Mouse (Mus musculus) MEL (cell line): ENCODE data around the gene D230025D16Rik. TPM values are rescaled to one million over a fixed set of nuclear protein-coding genes. Genes with fewer than 3 reads are reported as not detected.

Experiments used
- DNase-seq: peaks from one replicate; pipeline ENCODE4 v3.0.0; 2011; ENCODE audit warnings: low read depth, low spot score
- H3K27ac ChIP-seq: 2 replicates; pipeline ENCODE4 v1.5.1; 2012; ENCODE audit warnings: low read depth, mild to moderate bottlenecking, control low read depth, low read length, moderate library complexity; ENCODE audit not compliant: control insufficient read depth
- H3K27me3 ChIP-seq, 2 experiments: fragments of 150-350 bp in 1 of 2; sonication (generic) in 1 of 2; 2 replicates each; pipeline ENCODE4 v1.6.1; 2012; ENCODE audit warnings: low read length in 2 of 2, mild to moderate bottlenecking in 2 of 2, improper control_type of control experiment in 1 of 2, moderate library complexity in 1 of 2; ENCODE audit not compliant: insufficient read depth in 2 of 2, control insufficient read depth in 1 of 2
- H3K36me3 ChIP-seq, 2 experiments: 2 replicates each; pipeline ENCODE4 v1.6.1; 2012 to 2014; ENCODE audit warnings: low read length in 2 of 2, improper control_type of control experiment in 1 of 2, inconsistent platforms in 1 of 2, mild to moderate bottlenecking in 1 of 2; ENCODE audit not compliant: insufficient read depth in 2 of 2, control insufficient read depth in 1 of 2
- H3K4me1 ChIP-seq, 2 experiments: fragments of 150-350 bp in 1 of 2; sonication (generic) in 1 of 2; 2 replicates each; pipeline ENCODE4 v1.6.1; 2012; ENCODE audit warnings: low read length in 2 of 2, improper control_type of control experiment in 1 of 2, mild to moderate bottlenecking in 1 of 2; ENCODE audit not compliant: insufficient read depth in 2 of 2, control insufficient read depth in 1 of 2
- H3K4me3 ChIP-seq, 2 experiments: fragments of 150-350 bp in 1 of 2; sonication (generic) in 1 of 2; 2 replicates each; pipeline ENCODE4 v1.5.1; 2012; ENCODE audit warnings: low read depth in 2 of 2, low read length in 2 of 2, mild to moderate bottlenecking in 2 of 2, moderate library complexity in 2 of 2, control low read depth in 1 of 2, improper control_type of control experiment in 1 of 2; ENCODE audit not compliant: control insufficient read depth in 1 of 2, insufficient read depth in 1 of 2
- H3K79me2 ChIP-seq: 2 replicates; pipeline ENCODE4 v1.6.1; 2012; ENCODE audit warnings: mild to moderate bottlenecking, low read length, moderate library complexity; ENCODE audit not compliant: control insufficient read depth, poor library complexity, insufficient read depth
- H3K9ac ChIP-seq: 2 replicates; pipeline ENCODE4 v1.6.1; 2012; ENCODE audit warnings: low read depth, mild to moderate bottlenecking, control low read depth, low read length, moderate library complexity; ENCODE audit not compliant: control insufficient read depth, poor library complexity, severe bottlenecking
- H3K9me3 ChIP-seq: fragments of 150-350 bp; sonication (generic); replicated peaks from 2 replicates; pipeline ENCODE4 v1.6.1; 2012; ENCODE audit warnings: mild to moderate bottlenecking, low read length, improper control_type of control experiment, moderate library complexity; ENCODE audit not compliant: insufficient read depth
- BHLHE40 ChIP-seq: IDR thresholded peaks from 2 replicates; pipeline ENCODE4 v1.6.1; 2012; ENCODE audit warnings: low read depth, mild to moderate bottlenecking, inconsistent platforms, low read length, improper control_type of control experiment, borderline replicate concordance
- CHD2 ChIP-seq: IDR thresholded peaks from 2 replicates; pipeline ENCODE4 v1.6.1; 2011; ENCODE audit warnings: low read length, improper control_type of control experiment
- E2F4 ChIP-seq: IDR thresholded peaks from 2 replicates; pipeline ENCODE4 v1.6.1; 2011; ENCODE audit warnings: low read depth, low read length, improper control_type of control experiment, borderline replicate concordance
- ELF1 ChIP-seq: IDR thresholded peaks from 2 replicates; pipeline ENCODE4 v1.6.1; 2014; ENCODE audit warnings: low read depth, mild to moderate bottlenecking, inconsistent platforms, low read length, improper control_type of control experiment, moderate library complexity
- ETS1 ChIP-seq: IDR thresholded peaks from 2 replicates; pipeline ENCODE4 v1.6.1; 2012; ENCODE audit warnings: low read depth, mild to moderate bottlenecking, inconsistent platforms, low read length, improper control_type of control experiment, moderate library complexity
- GABPA ChIP-seq: IDR thresholded peaks from 2 replicates; pipeline ENCODE4 v1.6.1; 2012; ENCODE audit warnings: low read depth, mild to moderate bottlenecking, inconsistent platforms, low read length, improper control_type of control experiment, moderate library complexity
- GATA1 ChIP-seq: IDR thresholded peaks from 2 replicates; pipeline ENCODE4 v1.6.1; 2011; ENCODE audit warnings: low read depth, low read length, improper control_type of control experiment
- HCFC1 ChIP-seq: IDR thresholded peaks from 2 replicates; pipeline ENCODE4 v1.6.1; 2012; ENCODE audit warnings: low read depth, mild to moderate bottlenecking, inconsistent platforms, low read length, improper control_type of control experiment, moderate library complexity
- JUND ChIP-seq: IDR thresholded peaks from 2 replicates; pipeline ENCODE4 v1.6.1; 2011; ENCODE audit warnings: low read depth, mild to moderate bottlenecking, improper control_type of control experiment, low read length
- KAT2A ChIP-seq: conservative IDR thresholded peaks from 2 replicates; pipeline ENCODE4 v1.6.1; 2012; ENCODE audit warnings: low read depth, low read length, improper control_type of control experiment, inconsistent platforms
- MAFK ChIP-seq: IDR thresholded peaks from 2 replicates; pipeline ENCODE4 v1.6.1; 2011; ENCODE audit warnings: low read depth, mild to moderate bottlenecking, low read length, improper control_type of control experiment, borderline replicate concordance
- MYB ChIP-seq: IDR thresholded peaks from 2 replicates; pipeline ENCODE4 v1.6.1; 2011; ENCODE audit warnings: mild to moderate bottlenecking, low read depth, low read length, improper control_type of control experiment
- MYC ChIP-seq: IDR thresholded peaks from 2 replicates; pipeline ENCODE4 v1.6.1; 2011; ENCODE audit warnings: low read depth, mild to moderate bottlenecking, low read length, improper control_type of control experiment, moderate library complexity
- POLR2AphosphoS5 ChIP-seq: IDR thresholded peaks from 2 replicates; pipeline ENCODE4 v1.6.1; 2012; ENCODE audit warnings: low read depth, borderline replicate concordance, mild to moderate bottlenecking, inconsistent platforms, low read length, moderate library complexity, mixed read lengths
- TBP ChIP-seq: IDR thresholded peaks from 2 replicates; pipeline ENCODE4 v1.8.0; 2011; ENCODE audit warnings: low read depth, low read length, improper control_type of control experiment
- UBTF ChIP-seq: IDR thresholded peaks from 2 replicates; pipeline ENCODE4 v1.6.1; 2012; ENCODE audit warnings: low read depth, mild to moderate bottlenecking, inconsistent platforms, low read length, improper control_type of control experiment, moderate library complexity, borderline replicate concordance; ENCODE audit not compliant: insufficient read depth
- ZC3H11A ChIP-seq: IDR thresholded peaks from 2 replicates; pipeline ENCODE4 v1.6.1; 2012; ENCODE audit warnings: low read depth, mild to moderate bottlenecking, inconsistent platforms, low read length, improper control_type of control experiment
- ZKSCAN1 ChIP-seq: IDR thresholded peaks from 2 replicates; pipeline ENCODE4 v1.6.1; 2012; ENCODE audit warnings: low read depth, mild to moderate bottlenecking, inconsistent platforms, low read length, improper control_type of control experiment, moderate library complexity
- ZNF384 ChIP-seq: IDR thresholded peaks from 2 replicates; pipeline ENCODE4 v1.6.1; 2012; ENCODE audit warnings: low read depth, mild to moderate bottlenecking, inconsistent platforms, low read length, improper control_type of control experiment
- polyA plus RNA-seq, 2 experiments: library from polyadenylated mRNA; stranded (reverse) in 1 of 2; unstranded in 1 of 2; fragments of >175 nt in 1 of 2; fragments of >200 nt in 1 of 2; gene quantifications; 2 replicates each; pipeline versions ENCODE4 v1.2.1 to v1.2.4; 2012; ENCODE audit warnings: low replicate concordance in 2 of 2, low read depth in 1 of 2; ENCODE audit not compliant: insufficient read length in 2 of 2, insufficient read depth in 1 of 2, missing spikeins in 1 of 2
- total RNA-seq: library from RNA; depleted of rRNA; stranded (reverse); fragments of 300-350 nt; gene quantifications from 2 replicates; pipeline ENCODE4 v1.2.3, GENCODE M21; 2012

D230025D16Rik gene
- total and polyA plus RNA-seq, 3 experiments, result 18.3 to 22.4 TPM; not detected in 1

DNA sequence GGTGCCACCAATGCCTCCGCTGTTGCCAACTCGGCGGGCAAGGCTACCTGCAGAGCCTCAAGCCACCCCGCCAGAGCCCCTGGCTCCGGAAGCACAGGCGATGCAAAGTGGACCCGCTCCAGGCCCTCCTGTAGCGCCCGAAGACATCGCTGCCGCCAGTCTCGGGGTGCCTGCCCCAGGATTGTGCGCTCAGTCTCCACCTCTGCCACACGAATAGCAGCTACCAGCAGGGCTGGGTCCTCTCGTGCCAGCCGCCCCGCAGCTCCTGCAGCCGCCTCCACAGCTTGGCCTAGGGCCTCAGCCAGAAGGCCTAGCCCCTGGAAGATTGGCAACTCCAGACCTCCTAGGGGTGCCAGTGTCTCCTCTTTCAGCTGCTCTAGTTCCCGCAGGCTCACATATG, 68.5 kb downstream of the D230025D16Rik start:
- Histone ChIP-seq H3K4me1 (peaks cover 3 to 18% of the 10 kb centered on the region in 2 experiments), H3K4me3 (no peak overlapping the region), H3K27ac (no peak overlapping the region), H3K9ac (no peak overlapping the region), H3K36me3 (peaks cover 0 to 2% of the 10 kb centered on the region in 2 experiments; a peak in 1 of 4 replicates), H3K79me2 (peaks cover 10% of the 10 kb centered on the region), H3K27me3 (no peaks in the 10 kb centered on the region), H3K9me3 (no peaks in the 10 kb centered on the region)
- TF ChIP-seq GABPA (no peak), TBP (no peak), HCFC1 (no peak)
- DNase-seq, result no peak

DNA sequence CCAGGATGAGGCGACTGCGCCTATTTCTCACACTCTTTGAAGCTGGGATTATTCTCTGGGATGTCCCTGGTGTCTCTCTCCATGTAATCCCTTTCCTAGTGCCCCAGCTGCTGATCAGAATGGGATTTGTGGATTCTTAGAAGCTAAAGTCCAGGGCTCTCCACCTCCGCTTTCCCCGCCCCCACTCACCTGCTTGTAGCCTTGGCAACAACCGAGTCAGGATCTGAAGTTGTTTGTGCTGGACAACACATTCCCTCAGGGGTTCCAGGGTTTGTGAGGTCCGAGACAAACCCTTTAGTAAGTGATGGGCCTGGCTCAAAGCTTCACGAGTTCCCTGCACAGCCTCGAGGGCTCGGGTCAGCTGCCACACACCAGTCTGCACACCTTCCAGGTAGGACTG, 69.8 kb downstream of the D230025D16Rik start:
- TF ChIP-seq ZC3H11A (no peak), GABPA (no peak), KAT2A (no peak), ZNF384 (no peak), ZKSCAN1 (no peak), ETS1 (no peak), UBTF (no peak), GATA1 (no peak), JUND (no peak), BHLHE40 (no peak), MYB (no peak), CHD2 (no peak), TBP (no peak), ELF1 (no peak), E2F4 (no peak), HCFC1 (no peak), MYC (no peak), POLR2AphosphoS5 (no peak), MAFK (no peak)
- no peak overlapping the region for H3K4me3 ChIP-seq
- peaks cover 5 to 22% of the 10 kb centered on the region in 2 experiments for H3K4me1 ChIP-seq

More for the DNA sequence above, 69.8 kb downstream of the D230025D16Rik start:
- peaks cover 0 to 10% of the 10 kb centered on the region in 2 experiments; a peak in 3 of 4 replicates for H3K36me3 ChIP-seq
- no peaks in the 10 kb centered on the region for H3K9me3 ChIP-seq
- no peak for DNase-seq
- no peak overlapping the region for H3K9ac ChIP-seq
- H3K79me2 ChIP-seq, result peaks cover 22% of the 10 kb centered on the region
- no peak overlapping the region for H3K27ac ChIP-seq
- H3K27me3 ChIP-seq, result no peaks in the 10 kb centered on the region
